Mouse (Mus musculus): ENCODE results near the gene Spocd1.
"Not testable (repeated sequence)": the region's sequence is repeated elsewhere in the genome, so short reads cannot be mapped to it uniquely, and the experiment has no call there.

The Spocd1 gene

DNA sequence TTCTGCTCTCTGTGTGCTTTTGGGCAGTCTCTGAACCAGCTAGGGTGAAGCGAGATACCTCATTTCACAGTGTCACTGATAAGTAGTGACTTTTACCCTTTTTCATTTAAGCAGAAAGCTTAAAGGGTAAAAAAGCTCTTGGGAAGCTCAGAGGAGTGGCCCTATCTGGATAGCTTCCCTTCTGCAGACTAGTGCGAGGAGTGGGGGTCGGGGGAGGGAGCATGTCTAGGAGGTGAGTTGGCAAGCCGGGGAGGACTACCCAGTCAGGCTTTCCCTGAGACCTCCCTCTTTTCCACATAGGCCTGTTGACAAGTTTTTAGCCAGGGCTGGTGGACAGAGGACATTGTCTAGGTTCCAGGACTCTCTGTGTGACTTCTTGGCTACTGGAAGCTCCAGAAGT lies at the start of gene Spocd1:
Gene Spocd1, plus strand, starts transcription at position 301 of the 400 bp plus-strand sequence.
- no peak for DNase-seq

DNA sequence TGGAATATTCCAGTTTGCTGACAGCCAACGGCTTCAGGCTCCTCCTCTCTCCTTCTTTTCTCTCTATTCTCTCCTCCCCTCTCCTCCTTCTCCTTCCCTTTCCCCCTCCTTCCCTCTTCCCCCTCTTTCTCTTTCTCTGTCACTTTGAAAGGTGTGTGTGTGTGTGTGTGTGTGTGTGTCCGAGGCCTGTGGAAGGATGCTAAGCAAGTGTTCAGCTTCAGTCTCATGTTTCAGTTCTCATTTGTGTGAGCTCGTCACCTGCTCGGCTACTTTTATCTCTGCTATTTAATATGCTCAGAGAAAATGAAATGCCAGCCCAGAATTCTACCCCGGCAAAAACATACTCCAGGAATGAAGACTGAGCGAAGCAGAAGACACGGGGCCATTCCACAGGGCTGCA lies 48.4 kb upstream of the Spocd1 start:
- no peak for DNase-seq

DNA sequence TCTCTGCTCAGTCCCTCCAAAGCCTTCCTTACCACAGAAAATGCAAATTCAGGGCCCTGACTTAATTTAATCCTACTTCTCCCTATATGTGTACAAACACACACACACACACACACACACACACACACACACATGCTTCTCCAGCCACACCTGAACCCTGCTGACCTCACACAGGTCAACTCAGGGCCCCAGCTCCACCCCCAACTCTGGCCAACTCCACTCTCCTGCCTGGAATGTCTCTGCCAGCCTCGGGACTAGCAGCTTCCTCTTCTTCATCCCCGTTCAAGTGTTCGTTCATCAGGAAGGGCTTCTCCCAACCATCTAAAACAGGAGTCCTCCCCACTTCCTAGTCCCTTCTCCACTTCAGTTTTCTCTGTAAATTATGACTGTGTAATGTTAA lies 47.4 kb upstream of the Spocd1 start:
- no peak for DNase-seq

DNA sequence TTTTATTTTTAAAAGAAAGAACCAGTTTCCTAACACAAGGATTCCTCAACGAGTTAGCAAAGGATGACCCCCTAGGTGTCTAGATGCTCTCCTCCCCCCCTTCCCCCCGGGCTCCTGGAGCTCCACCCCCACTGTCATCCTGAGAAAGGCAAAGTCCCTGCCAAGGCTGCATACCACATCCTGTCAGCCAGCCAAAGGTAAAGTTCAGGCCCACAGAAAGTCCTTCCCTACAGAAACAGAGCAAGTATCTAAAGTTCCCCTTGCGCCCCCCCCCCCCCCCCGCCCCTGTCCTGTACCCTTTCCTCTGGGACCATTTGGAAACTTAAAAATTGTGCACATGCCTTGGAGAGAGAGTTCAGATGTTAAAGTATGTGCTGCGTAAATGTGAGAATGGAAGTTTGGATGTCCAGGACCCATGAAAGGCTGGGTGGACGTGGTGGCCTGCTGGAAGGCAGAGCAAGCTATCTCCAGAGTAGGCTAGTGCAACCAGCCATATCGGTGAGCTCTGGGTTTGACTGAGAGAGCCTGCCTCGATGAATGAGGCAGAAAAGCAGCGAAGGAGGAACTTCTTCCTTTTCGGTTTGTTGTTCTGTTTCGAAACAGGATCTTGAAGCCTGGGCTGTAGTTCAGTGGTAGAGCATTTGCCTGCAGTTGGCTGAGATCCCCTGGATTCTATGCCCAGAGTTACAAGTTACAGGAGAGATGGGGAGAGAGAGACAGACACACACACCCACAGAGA lies 46.3 kb upstream of the Spocd1 start:
- peak; percentile 72 for DNase-seq

DNA sequence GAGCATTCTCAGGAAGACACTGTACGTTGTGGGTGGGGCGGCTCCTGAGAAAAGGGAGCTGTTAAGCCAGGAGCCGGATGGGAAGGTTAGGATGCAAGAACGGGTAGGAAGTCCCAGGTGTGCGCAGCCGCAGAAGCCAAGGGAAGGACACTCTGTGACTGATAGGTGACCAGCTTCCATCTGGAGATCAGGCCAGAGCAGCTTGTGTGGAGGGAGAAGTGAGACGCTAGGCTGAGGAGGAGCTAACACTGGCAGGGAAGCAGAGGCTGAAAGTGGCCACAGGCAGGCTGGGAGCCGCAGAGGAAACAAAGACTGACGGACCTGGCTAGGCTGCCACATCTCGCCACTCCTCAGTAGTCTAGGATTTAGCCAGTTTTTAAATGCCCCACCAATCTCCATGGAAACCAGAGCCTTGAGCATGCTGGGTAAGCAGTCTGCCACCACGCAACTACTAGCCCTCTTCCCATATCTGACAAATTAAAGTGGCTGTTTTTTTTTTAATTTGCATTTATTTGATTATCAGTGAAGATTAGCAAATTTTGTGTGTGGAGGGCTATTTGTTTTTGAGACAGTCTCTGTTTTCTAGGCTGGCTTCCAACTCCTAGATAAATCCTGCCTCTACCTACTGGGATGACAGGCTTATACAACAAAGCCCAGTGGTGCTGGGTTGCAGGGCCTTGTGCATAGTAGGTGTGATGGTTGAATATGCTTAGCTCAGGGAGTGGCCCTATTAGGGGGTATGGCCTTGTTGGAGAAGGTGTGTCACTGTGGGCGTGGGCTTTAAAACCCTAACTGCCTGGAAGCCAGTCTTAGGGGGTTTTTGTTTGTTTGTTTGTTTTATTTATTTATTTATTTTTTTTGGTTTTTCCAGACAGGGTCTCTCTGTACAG lies 44.8 kb upstream of the Spocd1 start:
- no peak for DNase-seq

DNA sequence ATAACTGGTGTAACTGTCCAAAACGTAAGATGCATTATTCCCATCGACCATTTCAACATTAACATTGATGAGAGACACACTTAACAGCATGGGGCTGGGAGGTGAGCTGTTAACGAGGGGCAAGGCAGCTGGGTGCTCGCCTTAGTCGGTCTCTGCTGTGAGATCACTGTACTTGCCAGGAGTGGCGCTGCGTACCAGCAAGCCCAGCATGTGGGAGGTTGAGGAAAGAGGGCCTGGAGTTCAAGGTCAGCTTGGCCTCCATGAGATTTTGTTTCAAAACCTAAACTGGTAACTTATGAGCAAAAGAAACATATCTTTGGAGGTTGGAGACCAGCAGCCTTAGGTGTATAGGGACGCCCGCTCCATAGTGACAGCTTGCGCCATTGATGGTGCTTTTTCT lies 39.4 kb upstream of the Spocd1 start:
- no peak for DNase-seq

DNA sequence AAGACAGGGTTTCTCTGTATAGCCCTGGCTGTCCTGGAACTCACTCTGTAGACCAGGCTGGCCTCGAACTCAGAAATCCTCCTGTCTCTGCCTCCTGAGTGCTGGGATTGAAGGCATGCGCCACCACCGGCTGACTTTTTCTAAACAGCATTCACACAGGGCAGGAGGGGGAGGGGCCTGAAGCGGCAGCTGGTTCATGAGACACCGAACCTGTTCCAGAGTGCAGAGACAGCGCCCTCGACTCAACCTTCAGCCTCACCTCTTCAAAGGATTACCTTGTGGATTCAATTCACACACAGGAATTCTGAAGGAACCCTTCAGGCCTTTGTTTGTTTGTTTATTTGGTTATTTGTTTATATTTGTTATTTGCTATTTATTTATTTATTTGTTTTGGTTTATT lies 39.0 kb upstream of the Spocd1 start:
- DNase-seq: no peak

DNA sequence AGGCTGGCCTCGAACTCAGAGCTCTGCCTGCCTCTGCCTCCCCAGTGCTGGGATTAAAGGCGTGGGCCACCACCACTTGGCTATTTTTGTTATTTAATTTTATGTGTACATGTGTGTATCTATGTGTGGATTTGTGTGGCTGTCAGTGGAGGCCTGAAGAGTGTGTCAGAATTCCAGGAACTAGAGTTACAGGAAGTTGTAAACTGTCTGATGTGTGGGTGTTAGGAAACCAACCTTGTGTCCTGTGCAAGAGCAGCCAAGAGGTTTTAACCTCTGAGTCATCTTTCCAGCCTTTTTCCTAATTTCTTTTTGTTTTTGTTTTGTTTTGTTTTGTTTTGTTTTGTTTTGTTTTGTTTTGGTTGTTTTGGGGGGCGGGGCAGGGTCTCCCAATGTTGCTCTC lies 34.2 kb upstream of the Spocd1 start:
- DNase-seq: no peak

DNA sequence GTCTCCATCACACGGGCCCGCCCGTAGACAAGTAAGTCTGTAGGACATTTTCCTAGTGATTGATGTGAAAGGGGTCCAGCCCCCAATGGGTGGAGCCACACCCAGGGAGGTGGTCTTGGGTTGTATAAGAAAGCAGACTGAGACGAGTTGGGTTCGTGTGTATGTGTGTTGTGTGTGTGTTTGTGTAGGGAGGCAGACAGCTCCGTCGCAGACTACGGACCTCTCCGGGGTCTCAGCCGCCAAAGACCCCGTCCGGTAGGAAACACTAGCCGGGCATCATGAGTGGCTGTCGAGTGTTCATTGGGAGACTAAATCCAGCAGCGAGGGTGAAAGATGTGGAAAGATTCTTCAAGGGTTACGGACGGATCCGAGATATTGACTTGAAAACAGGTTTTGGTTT lies 30.2 kb upstream of the Spocd1 start:
- not testable (repeated sequence) for DNase-seq

DNA sequence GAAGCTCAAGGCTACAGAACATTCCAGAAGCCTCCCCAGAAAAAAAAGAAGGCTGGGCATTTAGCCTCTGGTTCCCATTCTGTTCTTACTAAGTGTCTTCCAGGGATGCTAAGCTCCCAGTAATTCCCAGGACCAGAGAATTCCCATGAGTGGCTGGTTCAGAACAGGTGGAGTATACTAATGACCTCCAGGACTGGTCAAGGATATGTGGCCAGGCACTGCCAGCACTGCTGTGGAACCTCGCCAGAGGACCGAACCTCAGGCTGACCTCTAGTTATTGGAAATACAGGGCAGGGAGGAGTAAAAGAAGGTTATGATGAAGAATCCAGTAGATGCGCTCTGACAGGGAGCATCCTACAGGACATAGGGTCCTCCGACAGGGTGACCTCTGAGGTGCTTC lies 26.7 kb upstream of the Spocd1 start:
- DNase-seq: no peak

DNA sequence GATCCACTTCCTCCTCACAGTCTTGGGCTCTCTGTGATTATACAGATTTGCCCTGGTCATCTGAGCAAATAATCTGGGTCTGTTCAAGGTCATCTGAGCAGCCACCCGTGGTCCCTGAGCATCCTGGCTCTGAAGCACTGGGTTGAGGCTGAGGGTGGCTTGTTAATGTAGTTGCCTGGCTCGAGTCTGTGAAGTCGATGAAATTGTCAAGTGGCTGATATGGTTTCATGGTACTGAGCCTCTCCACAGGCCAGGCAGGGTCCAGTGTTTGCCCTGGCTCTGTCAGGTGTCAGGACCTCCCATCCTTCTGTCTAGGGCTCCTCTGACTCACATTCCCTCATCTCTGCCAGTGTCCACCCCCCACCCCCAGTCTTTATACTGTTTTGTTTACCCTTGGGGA lies 25.5 kb upstream of the Spocd1 start:
- DNase-seq: no peak

DNA sequence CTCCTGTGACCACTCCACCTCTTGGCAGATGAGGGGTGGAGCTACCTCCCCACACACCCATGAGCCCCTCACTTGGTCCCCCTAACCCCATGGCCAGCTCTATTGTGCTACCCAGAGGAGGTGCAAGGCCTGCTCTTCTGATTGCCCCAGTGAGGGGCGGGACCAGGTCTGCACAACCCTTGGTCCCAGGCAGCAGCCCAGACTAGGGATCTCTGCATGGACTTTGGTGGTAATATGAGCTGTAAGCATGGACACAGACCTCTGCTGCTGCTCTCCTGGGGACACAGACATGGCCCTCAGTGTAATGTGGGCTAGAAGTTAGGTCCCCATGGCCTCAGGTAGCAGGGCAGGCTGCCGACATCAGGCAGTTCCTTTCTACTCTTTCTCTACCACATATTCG lies 24.0 kb upstream of the Spocd1 start:
- no peak for DNase-seq

DNA sequence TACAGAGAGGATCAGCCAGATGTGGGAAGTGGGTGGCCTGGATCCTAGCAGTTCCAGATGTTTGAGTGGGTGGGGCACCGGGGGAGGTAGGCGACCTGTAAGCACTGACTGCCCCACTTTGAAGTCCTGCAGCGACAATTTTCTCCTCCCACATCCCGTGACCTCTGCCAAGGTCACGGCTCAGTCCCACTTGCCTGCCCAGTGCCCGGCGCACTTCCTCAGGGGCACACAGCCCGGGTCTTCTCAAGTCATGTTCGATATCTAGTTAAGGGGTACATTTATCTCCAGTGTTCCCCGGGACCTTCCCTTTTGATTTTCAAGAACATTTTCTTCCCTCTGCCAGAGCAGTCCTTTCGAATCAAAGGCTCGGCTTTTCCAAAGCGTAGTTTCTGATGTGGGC lies 23.0 kb upstream of the Spocd1 start:
- DNase-seq: no peak

DNA sequence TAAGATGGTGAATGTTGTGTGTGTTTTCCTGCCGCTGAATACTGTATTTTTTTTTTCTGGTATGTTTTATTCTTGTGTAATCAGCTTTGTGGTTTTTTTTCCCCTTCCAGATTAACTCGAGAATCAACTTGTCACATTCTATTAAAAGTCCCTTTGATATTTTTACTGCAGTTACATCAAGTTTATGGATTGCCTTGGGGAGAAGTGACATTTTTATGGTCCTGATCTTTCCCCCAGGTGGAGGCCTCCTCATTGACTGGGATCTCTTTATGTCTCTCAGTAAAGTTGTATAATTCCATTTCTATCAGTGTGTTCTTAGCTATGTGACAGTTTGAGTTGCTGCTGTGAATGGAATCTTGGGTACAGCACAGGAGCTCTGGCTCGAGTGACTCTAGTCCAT lies 20.2 kb upstream of the Spocd1 start:
- DNase-seq: no peak

DNA sequence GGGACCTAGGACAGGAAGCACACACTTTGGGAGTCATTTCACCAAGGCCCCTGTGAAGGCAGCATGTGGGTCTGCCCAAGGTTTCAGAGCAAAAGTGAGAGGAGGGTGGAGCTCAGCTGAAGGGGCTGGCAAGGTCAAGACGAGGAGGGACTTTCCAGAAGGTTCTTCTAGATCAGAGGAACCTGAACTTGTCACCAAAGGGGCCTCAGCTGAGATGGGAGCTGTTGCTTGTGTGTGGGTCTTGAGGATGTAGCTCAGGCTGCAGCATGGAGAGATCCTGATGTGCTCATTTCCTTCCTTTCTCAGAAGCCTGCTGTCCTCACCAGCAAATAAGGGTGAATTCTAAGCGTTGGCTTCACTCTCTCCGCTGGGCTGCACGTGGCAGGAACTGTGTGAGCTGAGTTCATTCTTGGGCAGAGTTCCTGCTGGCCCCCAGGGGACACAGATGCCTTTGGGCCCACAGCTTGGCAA lies 19.8 kb upstream of the Spocd1 start:
- DNase-seq: no peak

DNA sequence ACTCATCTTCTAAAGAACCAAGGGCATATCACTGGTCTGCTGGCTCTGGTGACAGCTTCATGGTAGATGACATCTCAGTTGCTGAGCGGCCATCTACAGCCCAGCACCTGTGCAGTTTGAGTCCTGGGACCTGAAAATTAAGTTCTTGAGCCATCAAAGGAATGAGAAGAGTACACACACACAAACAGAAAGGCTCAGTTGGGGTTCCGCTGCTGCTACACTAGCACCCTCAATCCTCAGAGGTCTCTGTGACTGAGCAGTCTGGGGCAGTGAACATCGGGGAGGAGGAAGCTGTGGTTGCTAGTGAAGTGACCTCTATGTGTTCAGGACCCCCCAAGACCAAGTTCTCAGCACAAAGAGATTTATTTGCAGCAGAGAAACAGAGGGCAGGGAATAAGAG lies 16.1 kb upstream of the Spocd1 start:
- no peak for DNase-seq

DNA sequence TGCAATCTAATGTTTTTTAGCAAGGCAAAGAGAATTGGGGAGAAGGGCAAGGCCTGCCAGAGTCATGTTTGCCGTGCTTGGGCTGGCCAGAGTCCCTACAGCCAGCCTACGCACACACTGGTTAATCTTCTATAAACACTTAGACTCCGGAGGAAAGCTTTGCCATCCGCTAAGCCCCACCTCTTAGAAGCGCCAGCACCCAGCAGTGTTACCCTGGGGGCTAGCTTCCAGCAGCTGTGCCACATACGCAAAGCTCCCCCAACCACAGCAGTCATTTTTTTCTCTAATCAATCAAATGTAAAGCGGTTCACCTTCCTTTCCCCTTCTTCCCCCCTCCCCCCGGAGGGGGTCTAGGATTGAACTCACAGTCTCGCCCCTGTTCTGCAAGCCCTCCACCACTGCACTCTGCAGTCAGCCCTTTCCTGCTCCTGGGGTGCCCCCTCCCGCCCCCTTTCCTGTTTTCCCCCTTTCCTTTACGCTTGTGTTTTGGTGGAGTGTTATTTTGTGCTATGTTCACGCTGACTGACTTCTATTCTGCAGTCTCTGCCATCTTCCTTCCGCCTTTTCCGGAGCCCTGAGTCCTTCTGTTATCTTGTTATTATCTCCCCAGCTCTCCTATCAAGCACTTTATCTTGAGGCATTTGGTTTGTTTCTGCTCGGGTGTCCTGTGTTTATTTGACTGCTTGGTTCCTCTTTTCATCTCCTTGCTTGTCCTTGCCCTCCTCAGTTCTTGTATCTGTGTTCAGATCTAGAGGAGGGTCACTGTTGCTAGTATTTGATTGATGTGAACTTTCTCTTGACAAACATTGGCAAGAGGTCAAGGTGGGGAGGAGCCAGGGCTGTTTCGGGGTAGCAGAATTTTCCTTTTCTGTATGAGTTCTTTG lies 15.0 kb upstream of the Spocd1 start:
- peak; percentile 51 for DNase-seq

DNA sequence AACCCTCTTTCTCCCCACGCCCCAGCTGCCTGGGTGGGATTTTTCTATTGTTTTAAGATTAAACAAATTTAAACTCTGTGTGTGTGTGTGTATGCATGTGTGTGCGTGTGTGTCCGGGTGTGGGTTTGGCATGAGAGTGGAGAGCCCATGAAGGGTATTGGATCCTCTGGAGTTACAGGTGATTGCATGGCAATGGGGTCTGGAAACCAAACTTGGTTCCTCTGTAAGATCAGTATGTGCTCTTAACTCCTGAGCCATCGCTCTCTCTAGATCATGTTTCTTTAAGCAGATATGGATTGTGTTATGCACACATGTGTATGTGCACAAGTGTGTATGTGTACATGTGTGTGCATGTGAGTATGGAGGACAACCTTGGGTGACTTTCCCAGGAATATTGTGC lies 14.4 kb upstream of the Spocd1 start:
- DNase-seq: no peak

DNA sequence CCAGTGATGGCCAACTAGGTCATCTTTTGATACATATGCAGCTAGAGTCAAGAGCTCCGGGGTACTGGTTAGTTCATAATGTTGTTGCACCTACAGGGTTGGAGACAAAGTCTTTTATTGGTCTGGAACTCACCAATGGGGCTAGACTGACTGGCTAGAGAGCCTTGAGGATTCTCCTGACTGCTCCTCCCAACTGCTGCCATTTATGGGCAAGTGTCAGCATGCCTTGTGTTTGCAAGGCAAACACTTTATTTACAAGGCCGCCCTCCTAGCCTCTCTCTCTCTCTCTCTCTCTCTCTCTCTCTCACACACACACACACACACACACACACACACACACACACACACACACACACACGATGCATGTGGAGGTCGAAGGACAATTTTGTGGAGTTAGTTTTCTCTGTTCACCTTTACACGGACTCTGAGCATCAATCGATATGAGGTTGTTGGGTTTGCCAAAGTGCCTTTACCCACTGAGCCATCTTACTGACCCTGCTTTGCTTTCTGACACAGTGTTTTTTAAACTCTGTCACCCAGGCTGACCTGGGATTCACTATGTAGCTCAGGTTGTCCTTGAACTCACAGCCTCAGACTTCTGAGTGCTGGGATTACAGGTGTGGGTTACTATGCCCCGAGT lies 13.6 kb upstream of the Spocd1 start:
- no peak for DNase-seq

DNA sequence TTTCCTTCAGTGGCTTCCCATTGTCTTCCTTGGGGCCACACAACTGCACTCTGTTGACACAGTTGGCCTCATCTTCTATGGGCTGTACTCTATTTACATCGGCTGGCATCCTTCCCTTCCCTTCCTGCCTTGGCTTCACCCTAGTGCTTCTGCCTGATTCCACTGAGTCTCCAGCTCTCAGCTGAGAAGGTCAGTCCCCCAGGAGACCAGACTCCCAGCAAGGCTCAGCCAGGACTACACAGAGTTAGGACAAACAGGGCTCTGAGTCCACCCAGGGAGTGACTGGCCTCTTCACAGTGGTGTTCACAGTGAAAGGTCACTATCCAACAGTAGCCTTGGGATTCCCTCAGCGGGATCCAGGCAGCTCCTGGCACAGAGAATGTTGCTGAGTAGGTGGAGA lies 12.9 kb upstream of the Spocd1 start:
- DNase-seq: no peak

DNA sequence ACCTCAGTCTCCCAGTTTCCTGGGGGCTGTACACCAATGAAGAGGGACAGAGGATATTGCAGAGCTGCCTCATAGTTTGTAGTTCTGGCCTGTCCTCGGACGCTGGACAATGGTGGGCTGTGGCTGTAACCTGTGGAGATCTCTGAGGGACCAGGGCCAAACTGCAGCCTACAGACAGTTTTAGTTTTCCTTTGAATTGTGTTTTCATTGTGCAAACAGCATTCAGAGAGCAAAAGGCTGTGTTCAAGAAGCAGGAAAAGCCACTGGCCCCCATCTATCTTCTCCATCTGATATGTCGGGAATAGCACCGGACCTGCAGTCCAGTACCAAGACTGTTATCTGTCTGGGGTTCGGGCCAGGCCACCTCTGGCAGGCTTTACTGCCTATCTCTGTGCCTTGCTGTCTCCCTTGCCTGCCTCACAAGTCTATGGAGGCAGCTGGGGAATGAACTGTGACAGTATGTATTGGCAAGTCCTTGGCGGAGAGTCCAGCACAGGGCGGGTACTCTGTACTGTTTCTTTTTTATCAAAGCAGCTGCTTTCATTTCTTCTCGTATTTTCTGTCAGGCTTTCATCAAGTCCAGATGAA lies 11.9 kb upstream of the Spocd1 start:
- no peak for DNase-seq

DNA sequence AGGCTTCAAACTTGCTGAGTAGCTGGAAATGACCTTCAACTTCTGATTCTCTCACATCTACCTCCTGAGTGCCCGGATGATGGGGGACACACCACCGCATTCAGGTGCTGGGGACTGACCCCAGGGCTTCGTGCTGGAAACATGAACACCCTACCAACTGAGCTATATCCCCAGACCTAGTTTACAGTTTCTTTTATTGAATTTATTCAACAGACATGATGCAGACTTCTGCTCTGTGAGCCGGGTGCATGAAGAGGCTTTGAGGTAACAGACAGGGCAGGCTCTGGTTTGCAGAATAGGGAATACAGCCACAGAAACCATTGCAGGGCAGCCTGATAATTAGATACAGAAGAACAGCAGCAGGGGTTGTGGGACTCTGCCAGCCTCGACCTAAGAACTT lies 10.6 kb upstream of the Spocd1 start:
- DNase-seq: no peak
